Mouse (Mus musculus): ENCODE data around the gene Cdkn2aipnl.

GRCm38 (mm10) chr11:52000290-52000962, 33.0 kb downstream of the Cdkn2aipnl start, which contains the start of gene Ube2b:
- TF ChIP-seq POLR2A (IDR thresholded peaks at IDR 0.05; ENCODE audit: low read depth, low read length) = peak; percentile 25
- TF ChIP-seq CTCF (IDR thresholded peaks at IDR 0.05; ENCODE audit: extremely low read depth, insufficient read depth, insufficient read length, insufficient replicate concordance) = no peak

Data from spleen, adult 2 months (tissue).